Mouse (Mus musculus) heart, embryonic 12.5 days (tissue): Measurements from ENCODE around the gene Epo. TPM values are rescaled to one million over a fixed set of nuclear protein-coding genes. Genes with fewer than 3 reads are reported as not detected.

ENCODE experiments used
- ATAC-seq: fragments of 200-750 bp; cut with Nextera tagmentation; 2 replicates; pipeline ENCODE4 v1.8.0; 2017; ENCODE audit warnings: moderate TSS enrichment, moderate library complexity; ENCODE audit not compliant: insufficient number of reproducible peaks, low FRiP score
- H3K27ac ChIP-seq: fragments of 300-500 bp; sonication (generic); 2 replicates; pipeline ENCODE4 v1.5.1; 2016; ENCODE audit warnings: mild to moderate bottlenecking, moderate library complexity; ENCODE audit not compliant: poor library complexity, severe bottlenecking
- H3K27me3 ChIP-seq: fragments of 300-500 bp; sonication (generic); replicated peaks from 2 replicates; pipeline ENCODE4 v1.6.1; 2016; ENCODE audit warnings: mild to moderate bottlenecking, moderate library complexity
- H3K36me3 ChIP-seq: fragments of 300-500 bp; sonication (generic); 2 replicates; pipeline ENCODE4 v1.6.1; 2016; ENCODE audit warnings: mild to moderate bottlenecking, moderate library complexity
- H3K4me1 ChIP-seq: fragments of 300-500 bp; sonication (generic); replicated peaks from 2 replicates; pipeline ENCODE4 v1.6.1; 2016; ENCODE audit warnings: mild to moderate bottlenecking
- H3K4me2 ChIP-seq: fragments of 300-500 bp; sonication (generic); 2 replicates; pipeline ENCODE4 v1.6.1; 2016; ENCODE audit warnings: mild to moderate bottlenecking, moderate library complexity
- H3K4me3 ChIP-seq: fragments of 300-500 bp; sonication (generic); 2 replicates; pipeline ENCODE4 v1.5.1; 2016; ENCODE audit warnings: mild to moderate bottlenecking
- H3K9ac ChIP-seq: fragments of 300-500 bp; sonication (generic); 2 replicates; pipeline ENCODE4 v1.6.1; 2016; ENCODE audit warnings: mild to moderate bottlenecking, moderate library complexity
- H3K9me3 ChIP-seq: fragments of 300-500 bp; sonication (generic); replicated peaks from 2 replicates; pipeline ENCODE4 v1.6.1; 2016; ENCODE audit warnings: mild to moderate bottlenecking, moderate library complexity
- WGBS: fragments of 180-500 bp; shearing (Covaris S2); methylation state at CpG from one replicate; pipeline ENCODE4 v1.1.7; 2016; 5-methylcytosine and 5-hydroxymethylcytosine counted together
- polyA plus RNA-seq: library from polyadenylated mRNA; unstranded; fragments of >200 nt; fragmentation: Nextera tagmentation; extraction: Ambion mirVana; gene quantifications from 2 replicates; pipeline ENCODE4 v1.2.1, GENCODE M21; 2016

Epo gene
- polyA plus RNA-seq, 1 experiment from 2014 or later: not detected

- Histone ChIP-seq H3K4me3 (no peak overlapping the region), H3K9ac (0 out of 2 replicates have a peak overlapping the region, but pooled peaks have one; percentile 5), H3K27me3 (no peaks in the 10 kb centered on the region), H3K4me1 (no peaks in the 10 kb centered on the region), H3K27ac (no peak overlapping the region), H3K4me2 (no peak overlapping the region), H3K36me3 (peaks cover 79% of the 10 kb centered on the region), H3K9me3 (no peaks in the 10 kb centered on the region)
- 91% methylated on average over 27 of the region's 27 CpGs for WGBS
- ATAC-seq: no peak
These were observed 13.1 kb downstream of the Epo start for GRCm38 (mm10) chr5:137519691-137520550.

DNA sequence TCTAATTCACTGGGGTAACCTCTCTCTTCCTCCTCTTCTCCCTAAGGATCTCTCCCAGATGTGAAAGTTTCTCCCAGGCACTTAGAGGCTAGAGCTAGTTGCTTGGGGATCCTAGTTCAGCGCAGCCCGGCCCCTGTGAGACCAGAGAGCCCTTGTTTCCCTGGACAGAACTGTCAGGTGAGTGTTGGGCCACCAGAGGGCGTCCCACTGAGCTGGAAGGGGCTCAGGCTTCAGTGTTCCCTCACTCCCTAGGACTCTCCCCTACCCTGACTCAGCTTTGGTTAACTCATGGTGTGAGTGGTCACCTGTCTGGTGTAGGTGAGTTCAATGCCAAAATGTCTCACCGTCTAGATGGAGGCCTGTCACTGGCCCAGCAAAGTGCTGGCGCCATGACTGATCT lies 14.6 kb downstream of the Epo start, which contains the start of gene Gigyf1:
Gene Gigyf1, plus strand, starts transcription at position 113 of the 400 bp plus-strand sequence.
- no peak for ATAC-seq
- Histone ChIP-seq H3K9me3 (no peaks in the 10 kb centered on the region), H3K36me3 (peaks cover 70% of the 10 kb centered on the region), H3K9ac (0 out of 2 replicates have a peak within 1 kb of the TSS, but pooled peaks have one; percentile 7), H3K27me3 (no peaks in the 10 kb centered on the region), H3K4me2 (no peak within 1 kb of the TSS), H3K4me3 (no peak within 1 kb of the TSS), H3K4me1 (peaks cover 14% of the 10 kb centered on the region), H3K27ac (no peak within 1 kb of the TSS)
- WGBS: 72% methylated on average over 5 of the region's 5 CpGs

DNA sequence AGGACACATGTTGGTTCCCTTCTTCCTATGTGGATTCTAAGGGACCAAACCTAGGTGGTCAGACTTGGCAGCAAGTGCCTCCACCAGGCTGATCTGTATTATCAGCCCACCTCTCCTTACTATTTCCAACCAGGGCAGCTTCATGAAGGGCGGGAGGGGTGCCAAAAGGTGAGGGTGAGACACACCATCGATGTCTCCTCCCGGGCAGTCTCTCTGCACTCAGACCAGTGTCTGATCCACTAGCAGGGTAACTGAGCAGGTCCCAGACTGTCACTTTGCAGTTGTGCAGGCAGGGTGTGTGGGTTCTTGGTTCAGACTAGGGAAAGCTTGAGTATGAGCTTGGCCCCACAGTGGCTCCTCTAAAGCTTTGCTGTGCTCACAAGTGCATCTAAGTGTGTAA lies 18.2 kb downstream of the Epo start:
- no peaks in the 10 kb centered on the region for H3K9me3 ChIP-seq
- no peak overlapping the region for H3K27ac ChIP-seq
- H3K4me3 ChIP-seq: no peak overlapping the region
- peaks cover 38% of the 10 kb centered on the region for H3K4me1 ChIP-seq
- 88% methylated on average over 3 of the region's 3 CpGs for WGBS
- no peak overlapping the region for H3K4me2 ChIP-seq
- H3K27me3 ChIP-seq: no peaks in the 10 kb centered on the region
- peaks cover 34% of the 10 kb centered on the region for H3K36me3 ChIP-seq
- H3K9ac ChIP-seq: no peak overlapping the region
- ATAC-seq: no peak

GRCm38 (mm10) chr5:137513951-137514721 lies 18.9 kb downstream of the Epo start:
- Histone ChIP-seq H3K9ac (no peak overlapping the region), H3K4me1 (peaks cover 38% of the 10 kb centered on the region), H3K27ac (no peak overlapping the region), H3K4me3 (no peak overlapping the region), H3K4me2 (no peak overlapping the region), H3K27me3 (no peaks in the 10 kb centered on the region), H3K9me3 (no peaks in the 10 kb centered on the region), H3K36me3 (peaks cover 28% of the 10 kb centered on the region)
- 76% methylated on average over 12 of the region's 12 CpGs for WGBS
- ATAC-seq: no peak

DNA sequence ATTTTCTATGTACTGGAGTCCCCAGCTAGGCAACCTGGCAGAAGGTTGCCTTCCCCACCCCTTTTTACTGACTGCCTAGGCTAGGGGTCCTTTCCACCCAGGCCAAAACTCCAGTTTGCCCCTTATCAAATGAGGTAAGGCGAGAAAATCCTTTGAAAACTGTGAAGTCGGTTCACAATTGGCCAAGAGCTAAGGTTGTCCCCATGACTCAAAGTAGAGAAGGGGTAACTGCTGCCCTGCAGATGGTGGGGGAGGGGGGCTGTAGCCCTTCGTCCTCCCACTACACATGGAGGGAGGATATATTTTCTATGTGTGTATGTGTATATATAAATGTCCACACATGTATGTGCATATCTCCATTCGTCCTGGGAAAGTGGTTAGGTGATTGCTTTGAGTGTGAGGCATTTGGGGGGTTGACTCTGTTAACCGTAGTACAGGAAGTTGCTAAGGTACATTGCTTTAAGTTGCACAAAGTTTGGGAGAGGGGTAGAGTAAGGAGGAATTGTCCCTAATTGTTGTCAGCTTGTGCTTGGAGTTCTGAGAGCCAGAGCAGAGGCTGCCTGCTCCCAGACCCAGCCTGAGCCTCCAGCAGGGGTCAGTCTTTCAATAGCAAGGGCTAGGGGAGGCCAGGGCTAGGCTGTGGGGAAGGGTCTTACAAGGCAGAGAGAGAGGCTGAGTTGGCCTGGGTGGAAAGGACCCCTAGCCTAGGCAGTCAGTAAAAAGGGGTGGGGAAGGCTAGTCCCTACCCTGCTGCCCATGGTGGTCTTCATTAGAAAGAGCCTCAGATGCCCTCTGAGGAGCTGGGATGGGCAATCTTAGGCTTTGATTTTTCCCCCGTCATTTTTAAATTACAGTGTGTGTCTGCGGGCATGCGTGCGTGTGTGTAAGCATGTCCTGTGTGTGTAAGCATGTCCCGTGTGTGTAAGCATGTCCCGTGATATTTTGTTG lies 19.9 kb downstream of the Epo start:
- Histone ChIP-seq H3K27me3 (no peaks in the 10 kb centered on the region), H3K9me3 (no peaks in the 10 kb centered on the region), H3K4me2 (no peak overlapping the region), H3K9ac (peak overlapping the region; percentile 13; the same call in 1 of the 2 replicates), H3K36me3 (peaks cover 17% of the 10 kb centered on the region), H3K27ac (no peak overlapping the region), H3K4me1 (peaks cover 38% of the 10 kb centered on the region), H3K4me3 (no peak overlapping the region; the same call in 1 of the 2 replicates)
- ATAC-seq: no peak
- WGBS: 75% methylated on average over 11 of the region's 11 CpGs

GRCm38 (mm10) chr5:137511706-137512105 lies 21.3 kb downstream of the Epo start:
- WGBS: 80% methylated on average over 3 of the region's 3 CpGs

DNA sequence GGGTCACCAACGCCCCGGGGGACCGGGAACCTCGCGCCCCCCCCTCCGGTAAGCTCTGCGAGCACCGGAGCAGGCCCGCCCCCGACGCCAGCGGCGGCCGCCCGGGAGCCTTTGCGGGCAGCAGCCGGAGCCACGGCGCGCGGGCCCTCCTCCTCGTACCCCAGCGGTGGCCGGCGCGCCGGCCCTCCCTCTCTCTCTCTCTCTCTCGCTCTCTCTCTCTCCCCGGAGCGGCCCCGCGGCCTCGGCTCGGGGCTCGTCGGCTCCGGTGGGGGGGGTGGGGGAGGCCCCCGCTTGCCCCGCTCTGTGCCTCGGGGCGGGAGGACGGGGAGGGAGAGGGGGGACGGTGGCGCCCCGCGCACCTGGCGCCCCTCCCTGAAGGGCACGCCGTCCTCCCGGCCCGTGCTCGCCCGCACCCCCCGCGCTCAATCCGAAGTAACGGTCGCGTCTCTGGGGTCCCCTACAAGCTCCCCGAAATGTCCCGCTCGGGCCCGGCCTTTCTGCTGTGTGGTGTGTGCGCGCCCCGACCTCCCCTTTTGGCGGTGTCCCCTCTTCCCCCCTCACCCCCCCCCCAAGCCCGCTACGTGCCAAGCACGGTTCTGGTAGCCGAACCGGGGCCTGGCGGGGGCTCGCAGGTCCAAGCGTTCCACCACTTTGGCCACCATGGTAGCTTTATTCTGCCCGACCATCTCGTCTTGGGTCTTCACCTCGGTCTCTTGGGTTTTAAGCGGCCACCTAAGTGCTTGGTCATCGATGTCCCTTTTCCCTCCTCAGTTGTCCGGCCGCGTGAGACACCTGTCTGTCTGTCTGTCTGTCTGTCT lies 22.3 kb downstream of the Epo start:
- WGBS: 2% methylated on average over 56 of the region's 83 CpGs
- Histone ChIP-seq H3K27me3 (no peaks in the 10 kb centered on the region), H3K4me1 (peaks cover 38% of the 10 kb centered on the region), H3K9ac (peak overlapping the region; percentile 99), H3K4me2 (peak overlapping the region; percentile 89), H3K4me3 (peak overlapping the region; percentile 83), H3K9me3 (no peaks in the 10 kb centered on the region), H3K27ac (peak overlapping the region; percentile 76), H3K36me3 (peaks cover 6% of the 10 kb centered on the region)
- ATAC-seq: peak; percentile 69

More at GRCm38 (mm10) chr5:137511706-137512105, 21.3 kb downstream of the Epo start:
- Histone ChIP-seq H3K4me1 (peaks cover 38% of the 10 kb centered on the region), H3K4me3 (peak overlapping the region; percentile 83), H3K4me2 (peak overlapping the region; percentile 89), H3K9ac (peak overlapping the region; percentile 99), H3K36me3 (peaks cover 6% of the 10 kb centered on the region), H3K9me3 (no peaks in the 10 kb centered on the region), H3K27ac (no peak overlapping the region; the same call in 1 of the 2 replicates), H3K27me3 (no peaks in the 10 kb centered on the region)
- no peak for ATAC-seq

DNA sequence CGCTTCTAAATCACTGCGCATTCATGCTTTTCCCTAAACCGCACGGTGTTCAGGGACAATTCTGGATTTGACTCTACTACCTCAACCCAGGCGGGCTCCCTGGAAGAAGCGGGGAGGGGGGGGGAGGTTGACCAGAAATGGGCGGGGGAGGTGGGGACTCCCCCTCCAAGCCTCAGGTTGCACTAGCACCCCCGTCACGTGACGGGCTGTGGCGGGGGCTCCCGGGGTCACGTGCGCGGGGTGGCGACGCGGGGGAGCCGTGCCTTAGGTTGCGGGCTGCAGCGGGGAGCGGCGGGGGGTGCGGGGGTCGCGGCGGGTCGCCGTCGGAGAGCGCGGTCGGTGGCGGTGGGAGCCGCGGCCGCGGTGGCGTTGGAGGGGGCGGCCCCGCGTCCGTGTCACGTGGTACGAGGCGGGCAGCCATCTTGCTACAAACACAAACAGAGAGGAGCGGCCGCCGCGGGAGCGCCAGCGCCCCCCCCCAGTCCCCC lies 23.0 kb downstream of the Epo start:
- peak; percentile 86 for ATAC-seq
- Histone ChIP-seq H3K4me1 (peaks cover 38% of the 10 kb centered on the region), H3K4me3 (peak overlapping the region; percentile 83), H3K9ac (peak overlapping the region; percentile 99), H3K9me3 (no peaks in the 10 kb centered on the region), H3K27ac (peak overlapping the region; percentile 76), H3K36me3 (peaks cover 6% of the 10 kb centered on the region), H3K27me3 (no peaks in the 10 kb centered on the region), H3K4me2 (peak overlapping the region; percentile 89)
- 2% methylated on average over 25 of the region's 52 CpGs for WGBS

GRCm38 (mm10) chr5:137504041-137504440 lies 29.0 kb downstream of the Epo start:
- Histone ChIP-seq H3K36me3 (0 out of 2 replicates have a peak, but pooled peaks cover 6% of the 10 kb centered on the region), H3K4me2 (no peak overlapping the region), H3K9me3 (no peaks in the 10 kb centered on the region), H3K27me3 (no peaks in the 10 kb centered on the region), H3K4me3 (no peak overlapping the region), H3K4me1 (peaks cover 11% of the 10 kb centered on the region; the same call in 1 of the 2 replicates), H3K27ac (no peak overlapping the region), H3K9ac (no peak overlapping the region)
- no peak for ATAC-seq
- 77% methylated on average over 6 of the region's 6 CpGs for WGBS
